Mouse (Mus musculus) right cerebral cortex, postnatal 14 days (tissue): Measurements from ENCODE around the gene Bbx.

Experiments used
- DNase-seq: peaks from one replicate; pipeline ENCODE4 v3.0.0; 2022

The Bbx gene

DNA sequence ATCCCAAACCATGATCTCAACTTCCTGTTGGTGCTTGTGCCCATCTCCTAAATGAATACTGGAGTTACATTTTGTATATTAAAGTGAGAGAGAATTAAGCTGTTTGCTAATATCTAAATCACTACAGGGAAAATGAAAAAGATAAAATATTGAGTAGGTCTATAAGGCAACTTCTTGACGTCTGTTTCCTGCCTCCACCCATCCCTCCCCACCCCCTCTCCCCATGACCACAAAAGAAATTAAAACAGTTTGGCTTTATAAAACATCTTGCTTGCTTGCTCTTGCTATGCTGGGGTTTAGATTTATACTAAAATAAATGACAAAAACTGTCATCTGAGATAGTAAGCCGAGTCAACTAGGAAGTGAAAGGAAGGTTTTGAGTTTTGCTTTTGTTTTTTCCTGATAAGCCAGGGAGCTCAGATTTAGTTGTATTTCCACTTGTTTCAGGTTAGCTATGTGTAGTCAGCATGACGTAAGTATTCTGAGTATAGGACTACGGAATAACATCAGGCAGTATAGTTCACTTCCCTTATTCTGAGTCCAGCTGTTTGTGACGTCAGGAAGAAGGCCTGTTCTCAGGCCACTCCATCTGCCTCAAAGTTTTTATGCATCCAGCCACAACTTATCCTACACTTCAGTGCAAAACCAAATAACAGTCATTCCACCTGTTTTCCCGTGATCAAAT is 36.1 kb downstream of the Bbx start:
- no peak for DNase-seq

DNA sequence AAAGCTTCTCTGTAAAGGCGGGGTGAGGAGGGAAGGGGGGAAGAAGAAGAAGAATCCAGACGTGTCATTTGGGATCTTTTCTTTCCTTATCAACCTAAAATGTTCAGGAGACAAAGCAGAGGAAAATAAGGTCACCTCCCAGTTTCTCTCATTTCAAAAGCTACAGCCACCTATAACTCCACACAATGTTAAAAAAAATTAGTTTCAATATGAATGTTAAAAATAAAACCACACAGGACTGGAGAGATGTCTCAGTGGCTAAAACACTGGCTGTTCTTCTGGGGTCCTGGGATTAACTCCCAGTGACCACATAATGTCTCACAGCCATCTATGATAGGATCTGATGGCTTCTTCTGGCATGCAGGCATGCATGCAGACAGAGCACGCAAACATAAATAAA is 43.7 kb downstream of the Bbx start:
- DNase-seq: no peak

DNA sequence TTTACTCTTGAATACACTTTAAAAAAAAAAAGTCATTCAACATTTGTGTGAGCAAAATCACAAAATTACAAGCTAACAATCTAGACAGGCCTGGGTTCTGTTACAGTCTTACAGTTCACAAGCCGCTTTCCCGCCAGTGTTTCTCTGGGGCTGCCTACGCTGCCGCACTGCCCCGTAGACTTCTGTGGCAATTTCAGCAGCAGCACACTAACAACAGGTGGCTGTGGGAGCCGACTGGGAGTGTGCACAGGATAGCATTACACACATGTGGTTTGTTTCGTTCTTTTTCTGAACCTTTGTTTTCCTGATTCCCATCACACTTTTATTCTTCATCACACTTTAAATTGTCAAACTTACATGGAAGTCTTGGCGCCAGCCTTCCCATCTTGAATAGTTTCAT is 48.6 kb downstream of the Bbx start:
- DNase-seq: no peak

DNA sequence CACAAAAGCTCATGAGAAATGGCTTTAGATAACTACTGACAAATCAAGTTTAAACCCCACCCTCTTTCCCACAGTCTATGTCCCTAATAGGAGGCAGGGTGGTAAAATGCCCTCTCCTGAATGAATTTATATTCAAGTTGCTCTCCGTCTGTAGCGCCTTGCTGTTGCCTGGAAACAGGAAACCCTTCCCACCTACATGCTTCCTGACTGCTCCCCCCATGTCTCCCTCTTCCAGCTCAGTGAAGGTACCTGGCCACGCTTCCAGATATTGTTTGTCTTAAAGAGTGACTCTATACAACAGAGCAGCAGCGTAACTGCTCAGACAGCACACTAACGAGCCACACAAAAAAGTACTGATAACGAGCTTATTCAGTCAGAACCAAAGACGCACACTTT is 50.8 kb downstream of the Bbx start:
- DNase-seq: peak; percentile 11

DNA sequence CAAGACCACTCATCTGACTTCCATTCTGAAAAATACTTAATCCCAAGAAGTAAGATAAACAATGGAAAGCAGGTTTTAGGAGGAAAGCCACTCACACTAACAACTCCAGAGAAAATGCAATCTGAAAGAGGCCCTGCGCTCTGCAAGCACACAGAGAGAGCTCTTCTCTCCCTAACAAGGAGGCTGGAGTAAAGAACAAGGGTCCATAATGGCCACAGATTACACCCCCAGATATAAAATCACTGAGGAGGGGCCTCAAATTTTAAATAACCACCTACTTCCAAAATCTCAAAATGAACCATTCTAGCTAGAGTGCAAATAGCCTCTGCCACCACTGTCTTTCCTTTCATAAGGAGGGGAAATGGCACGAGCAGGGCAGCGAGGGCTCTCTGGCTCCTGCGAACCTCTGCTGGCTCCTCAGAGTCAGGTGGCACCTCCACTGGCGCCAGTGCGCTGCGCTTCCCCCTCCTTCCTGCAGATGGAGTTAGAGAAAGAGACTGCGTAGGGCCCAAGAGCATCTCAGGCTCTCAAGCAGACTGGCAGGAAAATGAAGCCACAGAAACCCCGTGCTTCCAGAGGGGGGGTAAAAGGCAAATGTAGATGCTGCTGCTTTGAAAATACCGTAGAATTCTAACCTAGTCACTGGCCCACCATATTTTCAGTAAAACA is 51.4 kb downstream of the Bbx start:
- peak; percentile 83 for DNase-seq

DNA sequence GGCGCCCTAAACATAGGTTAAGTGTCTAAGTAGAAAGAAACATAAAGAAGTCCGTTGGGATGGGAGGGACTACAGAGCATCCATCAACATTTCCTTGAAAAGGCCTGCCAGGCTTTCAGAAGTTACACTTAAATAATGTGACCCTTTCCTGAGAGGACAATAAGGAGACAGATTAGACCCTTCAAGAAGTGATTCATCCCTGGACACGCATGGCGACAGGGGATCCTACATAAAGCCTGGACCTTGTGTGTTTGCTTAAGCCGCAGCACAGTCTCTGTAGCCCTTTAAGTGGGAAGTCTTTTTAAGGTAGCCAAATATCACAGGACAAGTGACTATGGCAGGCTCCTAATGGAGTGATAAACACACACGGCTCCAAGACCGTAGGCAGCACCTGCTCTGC is 52.0 kb downstream of the Bbx start:
- no peak for DNase-seq

DNA sequence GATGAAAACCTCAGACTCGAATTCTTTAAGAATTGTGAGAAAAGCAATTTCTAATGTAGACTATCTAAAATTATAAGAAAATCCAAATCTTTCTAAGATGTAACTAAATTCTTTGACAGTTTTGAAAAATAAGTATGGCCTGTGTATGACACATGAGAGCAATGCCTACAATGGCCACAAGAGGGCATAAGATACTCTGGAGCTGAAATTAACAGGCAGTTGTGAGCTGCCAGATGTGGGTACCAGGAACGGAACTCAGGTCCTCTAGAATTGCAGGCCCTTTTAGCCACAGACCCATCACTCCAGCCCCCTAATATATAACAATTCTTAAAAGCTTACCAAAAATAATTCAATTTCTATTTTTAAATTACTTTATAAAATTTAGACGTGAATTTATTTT is 57.6 kb downstream of the Bbx start:
- DNase-seq: no peak

DNA sequence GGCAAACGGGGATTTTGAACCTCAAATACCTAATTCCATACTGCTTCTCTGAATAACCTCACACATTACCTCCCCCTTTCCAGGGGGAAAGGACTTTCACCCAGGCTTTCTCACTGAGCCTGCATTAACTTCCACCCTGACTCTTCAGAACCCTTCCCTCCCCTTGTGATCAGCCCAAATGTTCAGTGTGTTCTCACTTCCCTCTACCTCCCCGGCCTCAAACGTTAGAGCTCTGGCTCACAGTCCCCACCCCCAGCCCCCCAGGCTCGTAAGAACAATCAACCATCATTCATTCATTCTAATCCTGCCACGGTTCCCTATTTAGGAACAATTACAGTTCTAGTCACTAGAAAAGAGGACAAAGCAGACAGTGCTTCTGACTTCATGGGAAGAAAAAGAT is 58.5 kb downstream of the Bbx start:
- DNase-seq: no peak

DNA sequence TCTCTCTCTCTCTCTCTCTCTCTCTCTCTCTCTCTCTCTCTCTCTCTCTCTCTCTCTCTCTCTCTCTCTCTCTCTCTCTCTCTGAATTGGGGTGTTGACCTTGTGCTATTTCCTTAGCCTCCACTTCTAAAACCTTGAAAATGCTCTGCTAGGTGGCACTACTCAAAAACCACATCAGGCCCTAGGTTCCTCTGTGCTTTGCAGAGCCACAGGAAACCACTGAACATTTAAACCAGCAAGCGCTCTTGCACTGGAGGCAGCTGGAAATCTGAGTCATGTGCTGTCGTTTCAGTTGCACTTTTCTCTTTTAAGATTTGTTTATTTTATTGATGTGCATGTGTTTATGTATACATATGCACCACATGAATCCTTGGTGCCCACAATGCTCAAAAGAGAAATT is 59.6 kb downstream of the Bbx start:
- DNase-seq: no peak

DNA sequence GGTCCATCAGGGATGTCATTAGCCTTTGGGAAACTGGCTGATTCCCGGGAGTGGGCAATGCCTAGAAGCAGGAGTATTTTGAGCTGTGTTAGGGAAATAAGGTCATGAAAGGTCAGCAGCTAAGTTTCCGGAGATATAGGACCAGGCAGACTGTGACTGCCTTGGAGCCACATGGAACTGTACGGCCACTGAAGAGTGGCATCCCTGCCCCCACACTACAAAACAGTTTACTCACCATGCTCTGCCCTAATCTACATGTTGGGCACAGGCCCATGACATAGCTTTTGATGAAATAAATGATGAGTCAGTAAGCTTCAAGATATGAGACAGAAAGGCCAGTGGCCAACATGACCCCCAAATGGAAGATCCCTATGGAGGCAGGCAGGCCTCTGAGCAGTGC is 60.7 kb downstream of the Bbx start:
- no peak for DNase-seq

DNA sequence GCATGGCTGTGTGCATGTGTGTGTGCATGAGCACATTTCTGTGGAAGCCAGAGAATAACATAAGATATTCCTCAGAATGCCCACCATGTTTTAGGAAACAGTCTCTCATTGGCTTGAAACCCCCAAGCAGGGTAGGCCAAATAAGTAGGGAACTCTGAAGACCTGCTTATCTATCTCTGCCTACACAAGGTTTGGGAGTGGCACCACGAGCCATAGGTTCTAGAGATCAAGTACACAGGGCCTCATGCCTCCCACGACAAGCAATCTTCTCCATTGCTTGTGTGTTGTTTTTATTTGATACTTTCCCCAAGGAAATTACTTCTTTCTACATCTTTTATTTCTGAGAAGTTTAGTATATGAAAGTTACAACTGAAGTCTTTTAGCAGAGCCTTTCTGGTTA is 61.8 kb downstream of the Bbx start:
- no peak for DNase-seq

DNA sequence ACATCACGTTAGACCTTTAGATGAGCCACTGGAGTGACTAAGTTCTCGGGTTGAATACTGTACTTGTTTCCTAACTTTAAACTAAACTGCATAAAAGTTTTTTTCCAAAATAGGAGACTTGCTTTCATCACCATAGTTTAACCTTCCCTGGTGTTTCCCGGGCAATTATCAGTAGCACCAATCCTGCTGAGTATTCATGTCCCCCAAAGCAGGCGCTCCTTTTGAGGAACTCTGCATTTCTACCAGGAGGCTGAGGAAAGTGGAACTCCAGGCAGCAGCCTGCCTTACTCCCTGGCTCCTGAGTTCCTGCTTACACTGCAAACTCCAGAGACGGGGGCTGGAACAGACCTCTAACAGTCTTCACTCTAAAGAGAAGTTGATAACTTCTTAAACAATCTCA is 65.6 kb downstream of the Bbx start:
- DNase-seq: no peak

DNA sequence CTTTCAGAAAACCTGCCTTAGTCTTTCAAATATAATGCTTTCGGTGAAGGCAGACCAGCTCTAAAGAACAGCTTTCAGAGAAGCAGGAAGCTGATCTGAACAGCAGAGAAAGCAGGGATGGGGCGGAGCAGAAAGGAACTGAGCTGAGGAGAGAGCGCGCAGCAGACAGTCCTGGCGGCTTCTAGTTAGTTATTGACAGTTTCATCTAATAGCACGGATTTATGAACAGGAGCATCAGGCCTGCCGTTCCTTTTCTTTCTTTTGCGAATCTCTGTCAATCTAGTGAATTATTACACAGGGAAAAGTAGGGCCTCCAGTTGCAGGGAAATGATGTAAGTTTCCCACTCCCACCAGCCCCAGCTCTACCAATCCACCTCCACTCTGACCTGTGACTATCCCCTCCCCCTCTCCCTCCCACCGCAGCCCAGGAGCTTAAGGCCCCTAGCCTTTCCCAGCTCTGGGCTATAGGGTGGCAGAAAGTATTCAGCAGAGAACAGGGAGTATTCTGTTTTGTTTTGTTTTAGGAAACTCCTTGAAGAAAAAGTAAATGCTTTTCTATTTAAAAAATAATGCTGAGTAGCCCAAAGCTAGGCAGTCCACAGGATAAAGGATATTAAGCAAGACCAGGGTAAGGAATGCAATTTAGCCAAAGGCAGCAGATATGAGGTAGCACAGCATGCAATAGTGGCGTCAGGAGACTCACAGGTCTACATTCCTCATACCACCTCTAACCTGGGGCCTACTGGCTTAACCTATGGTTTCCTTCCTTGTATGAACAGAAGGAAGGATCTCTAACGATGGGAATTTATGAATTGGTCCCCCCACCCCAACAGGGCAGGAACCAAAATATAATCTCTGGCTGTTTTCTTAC is 67.8 kb downstream of the Bbx start:
- peak; percentile 19 for DNase-seq

DNA sequence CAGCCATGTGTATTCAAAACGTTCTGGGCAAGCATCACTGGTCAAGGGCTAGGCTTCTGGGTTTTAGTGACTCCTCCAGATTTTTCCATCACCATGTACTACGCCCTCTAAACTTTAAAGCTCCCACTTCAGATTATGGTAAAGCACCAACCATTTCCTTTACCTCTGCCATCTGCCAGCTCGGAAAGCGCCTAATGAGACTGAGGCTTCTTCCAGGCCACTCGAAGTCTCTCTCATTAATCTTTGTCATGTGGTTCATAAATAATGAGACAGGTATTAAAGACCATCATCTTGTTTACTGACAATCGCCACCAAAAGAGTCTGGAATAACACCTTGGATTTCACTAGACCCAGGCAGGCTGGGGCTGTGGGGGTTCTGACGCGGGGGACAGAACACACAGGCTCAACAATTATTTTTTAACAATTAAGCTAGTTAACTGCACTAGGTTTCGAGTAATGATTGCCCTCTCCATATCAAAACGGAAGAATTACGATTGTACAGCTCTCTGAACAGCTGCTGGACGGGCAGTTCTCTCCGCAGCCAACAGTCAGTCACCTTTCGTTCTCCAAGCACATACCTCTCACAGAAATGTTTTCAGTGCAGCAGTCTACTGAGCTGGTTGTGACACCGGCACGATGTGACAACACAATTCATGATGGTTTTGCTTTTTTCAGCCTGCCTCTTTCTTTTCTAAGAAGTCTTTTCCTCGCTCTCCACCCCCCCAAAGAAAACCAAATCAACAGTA is 68.6 kb downstream of the Bbx start:
- no peak for DNase-seq

DNA sequence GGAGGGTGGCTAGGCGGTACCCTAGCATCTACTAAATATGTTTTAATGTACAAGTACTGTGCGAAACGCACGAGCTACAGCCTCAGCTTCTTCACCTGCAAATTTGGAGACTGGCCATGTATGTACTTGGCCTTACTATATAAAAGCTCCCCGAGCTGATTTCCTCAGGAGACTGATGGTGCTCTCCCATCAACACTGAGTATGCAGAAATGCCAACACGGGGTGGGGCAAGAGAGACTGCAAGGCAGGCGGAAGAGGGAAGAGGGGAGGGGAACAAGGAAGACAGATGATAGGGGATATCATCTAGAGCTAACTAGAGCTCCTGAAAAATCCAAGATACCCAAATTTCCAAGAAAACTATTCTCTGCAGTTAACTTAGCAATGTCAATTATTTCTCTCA is 71.6 kb downstream of the Bbx start:
- DNase-seq: no peak

DNA sequence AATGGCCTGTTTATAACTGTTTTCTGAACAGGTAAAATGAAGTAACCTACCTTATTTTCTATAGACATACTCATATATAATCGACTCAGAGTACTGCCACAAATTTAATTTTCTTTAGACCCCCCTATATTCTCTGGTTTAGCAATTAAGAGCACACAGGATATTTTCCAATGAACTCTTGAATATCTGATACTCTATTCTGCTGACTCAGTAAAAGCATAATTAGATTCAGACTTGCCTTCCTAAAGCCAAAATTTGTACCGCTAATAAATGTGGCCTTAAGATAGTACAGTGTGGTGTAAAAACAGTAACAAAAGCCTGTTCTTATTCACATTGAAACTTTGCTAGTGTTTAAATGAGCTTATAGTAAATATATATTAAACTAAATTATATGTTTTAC is 102.5 kb downstream of the Bbx start:
- DNase-seq: no peak

DNA sequence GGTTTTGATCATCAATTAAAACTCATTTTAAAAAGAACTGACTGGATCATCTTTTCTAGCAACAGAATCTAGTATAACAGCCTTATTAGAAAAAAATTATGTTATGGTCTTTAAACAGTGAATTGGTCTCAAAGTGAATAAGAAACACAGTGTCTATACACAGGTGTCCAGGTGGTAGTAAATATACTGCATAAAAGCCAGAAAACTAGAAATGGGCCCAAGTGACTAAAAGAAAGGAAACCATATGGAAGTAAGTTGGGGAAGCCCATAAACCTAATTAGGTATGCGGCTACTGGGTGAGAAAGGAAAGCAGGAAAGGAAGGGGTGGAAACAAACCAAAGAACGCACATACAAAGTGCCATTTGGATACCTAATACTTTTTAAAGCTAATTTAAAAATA is 107.4 kb downstream of the Bbx start:
- DNase-seq: no peak

DNA sequence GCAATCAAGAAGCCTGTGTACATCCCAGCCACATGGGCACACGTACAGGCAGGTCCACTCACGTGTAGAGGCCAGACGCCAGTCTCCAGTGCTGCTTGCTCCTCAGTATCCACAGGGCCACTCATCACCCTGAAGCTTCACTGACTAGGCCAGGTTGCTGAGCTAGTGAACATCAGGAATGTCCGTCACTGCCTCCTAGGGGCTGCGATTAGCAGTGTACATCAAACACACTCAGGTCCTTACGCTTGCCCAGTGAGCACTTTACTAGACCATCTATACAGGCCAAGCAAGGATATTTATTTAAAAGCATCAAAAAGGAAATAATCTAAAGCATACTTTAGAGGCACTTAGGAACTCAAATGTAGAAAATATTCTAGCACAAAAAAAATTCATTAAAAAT is 107.9 kb downstream of the Bbx start:
- no peak for DNase-seq

DNA sequence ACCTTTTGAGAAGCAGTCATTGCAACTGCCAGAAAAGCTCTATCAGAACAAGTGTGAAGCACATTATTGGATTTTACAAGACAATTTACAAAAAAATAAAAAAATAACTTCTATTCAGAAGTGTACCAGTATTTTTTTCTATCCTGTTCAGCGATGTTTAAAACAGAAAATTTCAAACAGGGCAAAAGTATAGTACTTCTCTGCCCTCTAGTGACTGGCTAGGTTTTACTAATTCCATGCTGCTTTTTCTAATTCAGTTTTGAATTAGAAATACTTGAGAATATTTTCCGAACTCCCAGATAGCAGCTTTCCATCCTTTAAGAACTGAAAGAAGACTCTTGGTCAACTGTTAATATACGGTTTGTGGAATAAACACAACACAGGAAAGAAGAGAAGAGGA is 110.8 kb downstream of the Bbx start:
- DNase-seq: no peak

DNA sequence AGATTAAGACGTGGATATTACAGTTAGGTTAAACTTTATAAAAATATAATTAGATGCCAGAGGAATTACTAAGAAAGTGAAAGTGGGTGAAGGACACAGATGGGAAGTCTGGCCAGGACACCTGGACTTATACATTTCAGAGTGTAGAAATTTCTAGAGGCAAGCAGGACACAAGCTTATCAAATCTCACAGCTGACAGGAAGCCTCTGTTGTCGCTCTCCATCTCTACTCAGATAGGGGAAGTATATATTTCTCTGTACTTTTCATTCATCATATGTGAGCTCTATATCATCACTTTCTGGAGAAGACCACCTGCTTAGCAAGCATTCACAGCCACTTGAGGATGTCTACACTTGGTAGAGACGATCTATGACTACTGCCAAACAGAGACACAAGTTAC is 113.9 kb downstream of the Bbx start:
- DNase-seq: no peak

DNA sequence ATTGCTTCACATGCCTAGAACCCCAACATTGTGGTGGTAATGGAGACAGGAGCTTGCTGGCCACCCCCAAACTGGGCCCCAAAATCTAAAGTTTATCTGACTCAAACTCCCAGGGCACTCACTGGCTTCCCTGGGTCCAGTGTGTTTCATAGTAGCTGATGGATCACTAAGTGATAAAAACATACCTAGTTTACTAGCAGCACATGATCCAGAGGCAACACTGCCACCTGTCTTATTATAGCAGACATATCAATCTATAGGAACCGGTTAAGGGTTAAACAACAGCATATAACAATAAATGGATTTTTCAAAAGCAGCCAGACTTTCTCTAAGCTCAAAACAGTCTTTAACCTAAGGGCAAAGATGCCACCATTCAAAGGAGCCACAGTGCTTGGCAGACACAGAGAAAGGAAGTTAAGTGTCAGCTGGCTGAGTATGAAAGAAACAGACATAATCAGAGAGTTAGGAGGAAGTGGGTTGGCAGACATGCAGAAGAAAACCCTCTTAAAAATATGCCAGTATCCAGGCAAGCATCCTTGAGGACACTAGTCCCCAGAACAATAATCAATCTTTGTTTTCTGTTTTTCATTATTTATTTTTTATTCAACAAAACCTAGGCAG is 116.7 kb downstream of the Bbx start:
- no peak for DNase-seq

DNA sequence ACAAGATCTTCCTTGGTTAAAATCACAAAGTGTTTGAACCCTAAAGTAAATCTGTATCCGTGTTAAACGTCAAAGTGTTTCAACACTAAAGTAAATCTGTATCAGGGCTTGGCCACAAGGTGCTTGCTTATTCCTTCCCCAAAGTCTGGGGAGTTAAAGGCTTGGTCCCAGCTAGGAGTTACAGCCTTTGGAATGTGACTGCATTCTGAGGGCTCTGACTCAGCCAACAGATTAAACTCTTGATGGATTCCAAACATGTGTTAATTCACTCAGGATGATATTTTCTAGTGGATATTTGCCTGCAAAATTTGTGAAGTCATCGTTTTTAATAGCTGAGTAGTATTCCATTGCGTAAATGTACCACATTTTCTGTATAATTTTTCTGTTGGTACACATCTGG is 120.6 kb downstream of the Bbx start:
- DNase-seq: no peak
